Mouse (Mus musculus) spleen, adult 2 months (tissue): Measurements from ENCODE around the gene Sik1. TPM values are rescaled to one million over a fixed set of nuclear protein-coding genes. Genes with fewer than 3 reads are reported as not detected.

Source experiments
- DNase-seq, 2 experiments: peaks; one replicate each; pipeline versions ENCODE4 v3.0.0 to v3.0.0-alpha.2; 2012 to 2021; ENCODE audit warnings: low spot score in 2 of 2, low read depth in 1 of 2
- H3K27ac ChIP-seq: fragments of 200-500 bp; 2 replicates; pipeline ENCODE4 v1.5.1; 2012; ENCODE audit warnings: low read length, inconsistent platforms; ENCODE audit not compliant: insufficient read depth
- H3K27me3 ChIP-seq: fragments of 200-500 bp; 2 replicates; pipeline ENCODE4 v1.6.1; 2012; ENCODE audit warnings: mild to moderate bottlenecking, moderate library complexity, low read length, inconsistent platforms; ENCODE audit not compliant: control insufficient read depth, insufficient read depth
- H3K36me3 ChIP-seq: fragments of 200-500 bp; 2 replicates; pipeline ENCODE4 v1.6.1; 2012; ENCODE audit warnings: mild to moderate bottlenecking, low read length, inconsistent platforms; ENCODE audit not compliant: control insufficient read depth, insufficient read depth
- H3K4me1 ChIP-seq: fragments of 200-500 bp; 2 replicates; pipeline ENCODE4 v1.6.1; 2011; ENCODE audit warnings: inconsistent platforms; ENCODE audit not compliant: control insufficient read depth, insufficient read depth, insufficient read length
- H3K4me3 ChIP-seq: fragments of 200-500 bp; 2 replicates; pipeline ENCODE4 v1.5.1; 2011; ENCODE audit warnings: mild to moderate bottlenecking, inconsistent platforms; ENCODE audit not compliant: insufficient read depth, insufficient read length; ENCODE audit errors: extremely low read depth
- CTCF ChIP-seq: fragments of 200-500 bp; IDR thresholded peaks from 2 replicates; pipeline ENCODE4 v1.5.1; 2011; ENCODE audit warnings: mild to moderate bottlenecking, inconsistent platforms; ENCODE audit not compliant: insufficient read depth, insufficient read length, insufficient replicate concordance; ENCODE audit errors: extremely low read depth
- POLR2A ChIP-seq: fragments of 200-500 bp; IDR thresholded peaks from 2 replicates; pipeline ENCODE4 v1.6.1; 2011; ENCODE audit warnings: low read depth, low read length, inconsistent platforms
- WGBS: fragments of 180-500 bp; shearing (Covaris S2); methylation state at CpG from one replicate; pipeline ENCODE4 v1.1.7; 2018; 5-methylcytosine and 5-hydroxymethylcytosine counted together
- polyA plus RNA-seq: library from polyadenylated mRNA; depleted of rRNA; stranded (reverse); fragments of >200 nt; gene quantifications from 2 replicates; pipeline ENCODE4 v1.2.3, GENCODE M21; 2012

The Sik1 gene
- polyA plus RNA-seq, 1 experiment, result 56.4 TPM

DNA sequence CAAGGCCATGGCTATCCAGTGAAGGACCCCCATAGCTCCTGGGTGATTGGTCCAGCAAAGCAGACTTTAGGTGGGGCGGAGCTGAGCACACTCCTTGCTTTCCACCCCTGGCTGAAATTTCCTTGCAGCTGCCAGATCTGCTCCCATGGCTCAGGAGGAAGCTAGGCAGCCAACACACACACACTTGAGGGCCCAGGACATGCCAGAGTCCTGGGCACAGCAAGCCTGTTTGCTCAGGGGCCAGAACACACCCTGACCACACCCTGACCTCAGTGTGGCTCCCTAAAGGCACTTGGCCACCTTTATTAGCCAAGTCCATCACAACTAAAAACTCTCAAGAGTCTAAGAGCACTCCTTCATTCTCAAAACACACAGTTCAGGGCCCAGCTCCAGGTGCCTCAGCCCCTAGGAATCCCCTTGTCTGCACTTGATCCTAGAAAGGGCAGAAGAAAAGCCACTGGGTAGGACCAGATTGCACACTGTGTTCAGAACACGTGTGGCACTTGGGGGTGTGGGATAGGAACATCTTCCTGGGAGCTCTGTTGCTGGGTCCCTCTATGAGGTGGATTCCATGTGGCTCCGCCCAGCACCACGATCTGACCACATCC is 41.7 kb upstream of the Sik1 start:
- TF ChIP-seq POLR2A (no peak), CTCF (no peak)

DNA sequence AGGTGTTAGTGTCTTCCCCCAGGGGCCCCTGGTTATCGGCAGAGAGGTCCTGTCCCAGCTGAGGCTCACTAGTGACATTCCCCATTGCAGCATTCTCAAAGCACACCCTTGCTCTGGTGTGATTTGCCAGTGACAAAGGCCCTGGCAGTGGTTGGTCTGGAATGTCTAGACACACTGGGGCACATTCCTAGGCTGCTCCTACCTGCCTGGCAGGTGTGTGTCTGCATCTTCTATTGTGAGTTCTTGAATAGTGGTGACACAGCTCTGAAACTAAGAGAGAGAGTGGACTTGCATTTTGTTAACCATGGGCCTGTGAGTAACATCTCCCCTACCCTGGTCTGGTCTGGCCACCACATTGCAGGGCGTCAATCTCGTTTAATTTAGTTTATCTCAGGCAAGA is 41.1 kb upstream of the Sik1 start:
- TF ChIP-seq CTCF (no peak), POLR2A (no peak)
- H3K27ac ChIP-seq, result no peak overlapping the region
- no peak overlapping the region for H3K4me3 ChIP-seq
- H3K4me1 ChIP-seq, result no peaks in the 10 kb centered on the region; the same call in 1 of the 2 replicates
- 84% methylated on average over 3 of the region's 3 CpGs for WGBS
- H3K36me3 ChIP-seq, result no peaks in the 10 kb centered on the region
- DNase-seq, result no peak
- H3K27me3 ChIP-seq, result no peaks in the 10 kb centered on the region

More for the DNA sequence above, 41.7 kb upstream of the Sik1 start:
- no peaks in the 10 kb centered on the region for H3K27me3 ChIP-seq
- H3K4me3 ChIP-seq, result no peak overlapping the region
- H3K27ac ChIP-seq, result no peak overlapping the region
- WGBS, result 83% methylated on average over 4 of the region's 4 CpGs
- no peaks in the 10 kb centered on the region for H3K36me3 ChIP-seq
- no peaks in the 10 kb centered on the region; the same call in 1 of the 2 replicates for H3K4me1 ChIP-seq
- DNase-seq, result no peak

DNA sequence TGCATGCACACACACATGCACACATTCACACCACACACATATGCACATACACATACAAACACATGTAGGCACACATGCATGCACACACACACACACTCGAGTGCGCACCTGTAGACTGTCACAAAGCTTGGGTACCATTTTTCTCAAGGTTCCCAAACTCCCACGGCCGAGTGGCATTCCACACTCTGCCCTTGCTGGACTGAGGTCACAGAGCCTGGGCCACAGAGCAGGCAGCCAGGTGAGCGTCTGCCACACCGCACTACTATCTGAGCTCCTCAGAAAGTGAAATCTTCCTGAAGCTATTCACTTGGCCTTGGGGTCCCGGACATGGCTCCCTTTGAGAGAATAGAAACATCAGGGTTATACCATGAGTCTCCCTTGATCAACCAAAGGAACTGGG is 40.7 kb upstream of the Sik1 start:
- DNase-seq, result no peak
- no peak overlapping the region for H3K27ac ChIP-seq
- no peaks in the 10 kb centered on the region; the same call in 1 of the 2 replicates for H3K4me1 ChIP-seq
- TF ChIP-seq POLR2A (no peak), CTCF (no peak)
- no peaks in the 10 kb centered on the region for H3K36me3 ChIP-seq
- no peaks in the 10 kb centered on the region for H3K27me3 ChIP-seq
- H3K4me3 ChIP-seq, result no peak overlapping the region
- 91% methylated on average over 7 of the region's 7 CpGs for WGBS

- DNase-seq, result no peak
- no peak overlapping the region for H3K27ac ChIP-seq
- H3K4me3 ChIP-seq, result no peak overlapping the region
- WGBS, result 88% methylated on average over 5 of the region's 5 CpGs
- no peak for TF ChIP-seq CTCF
- no peak for TF ChIP-seq POLR2A
- no peaks in the 10 kb centered on the region for H3K27me3 ChIP-seq
- no peaks in the 10 kb centered on the region; the same call in 1 of the 2 replicates for H3K4me1 ChIP-seq
- H3K36me3 ChIP-seq, result no peaks in the 10 kb centered on the region
Observed at GRCm38 (mm10) chr17:31893371-31894060, 37.9 kb upstream of the Sik1 start.

- 61% methylated on average over 10 of the region's 10 CpGs for WGBS
- Histone ChIP-seq H3K4me3 (no peak overlapping the region), H3K27ac (0 out of 2 replicates have a peak overlapping the region, but pooled peaks have one; percentile 19), H3K4me1 (no peaks in the 10 kb centered on the region; the same call in 1 of the 2 replicates), H3K27me3 (no peaks in the 10 kb centered on the region), H3K36me3 (no peaks in the 10 kb centered on the region)
- TF ChIP-seq POLR2A (no peak), CTCF (no peak)
- DNase-seq, result no peak
Observed at GRCm38 (mm10) chr17:31892750-31893149, 37.1 kb upstream of the Sik1 start.

GRCm38 (mm10) chr17:31891858-31892257 is 36.3 kb upstream of the Sik1 start:
- no peaks in the 10 kb centered on the region; the same call in 1 of the 2 replicates for H3K4me1 ChIP-seq
- no peak overlapping the region for H3K27ac ChIP-seq
- WGBS, result 78% methylated on average over 4 of the region's 4 CpGs
- DNase-seq, result no peak
- H3K36me3 ChIP-seq, result no peaks in the 10 kb centered on the region
- no peak for TF ChIP-seq POLR2A
- TF ChIP-seq CTCF, result no peak
- H3K27me3 ChIP-seq, result no peaks in the 10 kb centered on the region
- H3K4me3 ChIP-seq, result no peak overlapping the region
